Mouse (Mus musculus) B cell, adult 67 days (primary cell): ENCODE data around the gene Ripor1. TPM values are rescaled to one million over a fixed set of nuclear protein-coding genes. Genes with fewer than 3 reads are reported as not detected.

Experiments used
- total RNA-seq, 2 experiments: library from RNA; stranded (reverse); gene quantifications; 4 replicates each; pipeline ENCODE4 v1.2.4; 2023

Ripor1 gene
- total RNA-seq = 10 to 100 TPM; 24.3 to 32.2 TPM

GRCm38 (mm10) chr8:105604804-105605381 is at the start of gene Ripor1:
Ripor1 (plus strand) TSS chr8:105605255.

GRCm38 (mm10) chr8:105565952-105566702 is 38.9 kb upstream of the Ripor1 start, which contains the start of gene Atp6v0d1:
Atp6v0d1 (minus strand) TSS chr8:105566047.

GRCm38 (mm10) chr8:105636018-105636962 is 31.2 kb downstream of the Ripor1 start, which contains the start of gene Ctcf:
Ctcf (plus strand) TSS chr8:105636568.

GRCm38 (mm10) chr8:105636963-105637510 is 32.0 kb downstream of the Ripor1 start, which contains the start of gene Agrp:
Agrp (minus strand) TSS chr8:105637393.

Other genes with a start within 250 kb of the Ripor1 start
- not detected for gene Plekhg4, start 232.0 kb upstream of the Ripor1 start, total RNA-seq
- not detected for gene Kctd19, start 191.8 kb upstream of the Ripor1 start, total RNA-seq
- gene Lrrc36, start 191.7 kb upstream of the Ripor1 start, total RNA-seq = not detected
- gene Tppp3, start 133.7 kb upstream of the Ripor1 start, total RNA-seq = 1 to 10 TPM in 1 of 2 experiments, under 1 TPM in 1; 0.56 to 1.3 TPM
- gene Zdhhc1, start 108.4 kb upstream of the Ripor1 start, total RNA-seq = 1 to 10 TPM; 4.0 to 5.3 TPM
- not detected for gene Hsd11b2, start 86.5 kb upstream of the Ripor1 start, total RNA-seq
- gene Atp6v0d1, start 39.2 kb upstream of the Ripor1 start, total RNA-seq = 10 to 100 TPM; 82.3 to 98.5 TPM
- 100 to 1,000 TPM; 182 to 207 TPM for gene Ctcf, start 31.3 kb downstream of the Ripor1 start, total RNA-seq
- not detected for gene Agrp, start 32.1 kb downstream of the Ripor1 start, total RNA-seq
- 100 to 1,000 TPM; 155 to 156 TPM for gene Carmil2, start 81.0 kb downstream of the Ripor1 start, total RNA-seq
- gene Acd, start 95.8 kb downstream of the Ripor1 start, total RNA-seq = 10 to 100 TPM; 93.3 to 95.1 TPM
- gene Pard6a, start 95.9 kb downstream of the Ripor1 start, total RNA-seq = 10 to 100 TPM; 14.9 to 16.3 TPM
- gene 4933405L10Rik, start 102.4 kb downstream of the Ripor1 start, total RNA-seq = not detected
- 1 to 10 TPM; 4.2 to 4.3 TPM for gene Enkd1, start 103.0 kb downstream of the Ripor1 start, total RNA-seq
- gene Gfod2, start 153.4 kb downstream of the Ripor1 start, total RNA-seq = 1 to 10 TPM; 4.1 to 6.5 TPM
- 10 to 100 TPM; 36.8 to 38.6 TPM for gene Ranbp10, start 222.1 kb downstream of the Ripor1 start, total RNA-seq
- 1 to 10 TPM; 1.4 to 1.6 TPM for gene Tsnaxip1, start 222.5 kb downstream of the Ripor1 start, total RNA-seq
- 10 to 100 TPM; 17.6 to 18.1 TPM for gene Cenpt, start 248.0 kb downstream of the Ripor1 start, total RNA-seq
- 10 to 100 TPM; 17.1 to 19.7 TPM for gene Thap11, start 249.9 kb downstream of the Ripor1 start, total RNA-seq